41 mouse cellular contexts compared by ENCODE assay signal in genomic region chr6:129916996-129917395, GRCm38 (mm10). TPM values are rescaled to one million over a fixed set of nuclear protein-coding genes. Genes with fewer than 3 reads are reported as not detected.
"Had no signal": no experiment of that assay in that cellular context is flagged by ENCODE, and none has a peak within 500 bp of the region (broad histone marks: within the 10 kb centered on the region; RNA-seq: fewer than 3 reads in every experiment).

No protein-coding gene starts in this region.

- DNase-seq: gastrocnemius, adult 2 months; gastrocnemius, postnatal 14 days; gastrocnemius, postnatal 36 days; heart, adult 18-20 months; heart, postnatal 10 days; heart, postnatal 4 days; kidney, adult 18-20 months; kidney, adult 8-10 months; kidney, postnatal 10 days; kidney, postnatal 25 days; kidney, postnatal 4 days; layer of hippocampus, adult 9-11 months; layer of hippocampus, postnatal 36 days; left cerebral cortex, postnatal 4 days had no signal

- H3K27ac ChIP-seq: gastrocnemius, adult 2 months; heart, embryonic 10.5 days; hindbrain, embryonic 10.5 days; hindbrain, embryonic 12.5 days; hindbrain, embryonic 14.5 days; intestine, embryonic 15.5 days; layer of hippocampus, adult 2 months; limb, embryonic 13.5 days; limb, embryonic 15.5 days; liver, embryonic 12.5 days had no signal

- H3K4me2 ChIP-seq: heart, embryonic 12.5 days; hindbrain, embryonic 12.5 days; hindbrain, embryonic 14.5 days; intestine, embryonic 15.5 days; limb, embryonic 13.5 days; limb, embryonic 15.5 days; liver, embryonic 12.5 days had no signal

- H3K4me3 ChIP-seq: gastrocnemius, adult 2 months; heart, embryonic 10.5 days; heart, embryonic 12.5 days; hindbrain, embryonic 10.5 days; hindbrain, embryonic 12.5 days; intestine, embryonic 15.5 days; layer of hippocampus, adult 2 months; limb, embryonic 13.5 days; limb, embryonic 15.5 days; liver, embryonic 12.5 days had no signal

- H3K36me3 ChIP-seq: heart, embryonic 10.5 days; heart, embryonic 12.5 days; hindbrain, embryonic 10.5 days; hindbrain, embryonic 12.5 days; intestine, embryonic 15.5 days; limb, embryonic 13.5 days; limb, embryonic 15.5 days; liver, embryonic 12.5 days had no signal

- H3K9ac ChIP-seq: heart, embryonic 12.5 days; hindbrain, embryonic 12.5 days; hindbrain, embryonic 14.5 days; intestine, embryonic 15.5 days; limb, embryonic 13.5 days; limb, embryonic 15.5 days; liver, embryonic 12.5 days had no signal

- H3K4me1 ChIP-seq: heart, embryonic 10.5 days; heart, embryonic 12.5 days; hindbrain, embryonic 10.5 days; hindbrain, embryonic 12.5 days; intestine, embryonic 15.5 days; limb, embryonic 13.5 days; limb, embryonic 15.5 days; liver, embryonic 12.5 days had no signal

- H3K9me3 ChIP-seq: heart, embryonic 10.5 days; intestine, embryonic 15.5 days; limb, embryonic 15.5 days had no signal

- ATAC-seq: hindbrain, embryonic 16.5 days; inflammation-experienced regulatory T-cells, adult 6 months; intestine, embryonic 15.5 days; intestine, postnatal 0 days; liver, embryonic 12.5 days had no signal

- H3K27me3 ChIP-seq: heart, embryonic 12.5 days; hindbrain, embryonic 12.5 days; intestine, embryonic 15.5 days; limb, embryonic 13.5 days; limb, embryonic 15.5 days; liver, embryonic 12.5 days had no signal

RNA-seq across cellular contexts. Expression of gene Klra5, which starts 0.5 kb away (rescaled TPM):
- total RNA-seq: gastrocnemius, adult 2 months; gastrocnemius, postnatal 14 days; gastrocnemius, postnatal 36 days; heart, adult 18-20 months; heart, adult 8-10 months; heart, postnatal 10 days; heart, postnatal 25 days; heart, postnatal 4 days; layer of hippocampus, adult 2 months; layer of hippocampus, postnatal 14 days; layer of hippocampus, postnatal 36 days; left cerebral cortex, adult 18-20 months; left cerebral cortex, adult 8-10 months; left cerebral cortex, postnatal 10 days; left cerebral cortex, postnatal 25 days; left cerebral cortex, postnatal 4 days; liver, adult 2 months had no signal
- polyA plus RNA-seq: gonadal fat pad, adult 2 months; heart, embryonic 10.5 days; heart, embryonic 12.5 days; heart, embryonic 14.5 days; hindbrain, embryonic 10.5 days; hindbrain, embryonic 12.5 days; hindbrain, embryonic 14.5 days; hindbrain, embryonic 16.5 days; inflammation-experienced regulatory T-cells, adult 6 months; intestine, embryonic 15.5 days; kidney, embryonic 14.5 days; kidney, embryonic 16.5 days; limb, embryonic 11.5 days; limb, embryonic 13.5 days; limb, embryonic 15.5 days; liver, adult 2 months; liver, embryonic 12.5 days had no signal

RNA-seq across cellular contexts. Expression of gene Klra17, which starts 40.5 kb away (rescaled TPM):
- total RNA-seq: gastrocnemius, adult 2 months; gastrocnemius, postnatal 14 days; gastrocnemius, postnatal 36 days; heart, adult 18-20 months; heart, adult 8-10 months; heart, postnatal 10 days; heart, postnatal 25 days; heart, postnatal 4 days; layer of hippocampus, adult 2 months; layer of hippocampus, postnatal 14 days; layer of hippocampus, postnatal 36 days; left cerebral cortex, adult 18-20 months; left cerebral cortex, adult 8-10 months; left cerebral cortex, postnatal 10 days; left cerebral cortex, postnatal 25 days; left cerebral cortex, postnatal 4 days had no signal
- polyA plus RNA-seq: heart, embryonic 10.5 days; heart, embryonic 12.5 days; heart, embryonic 14.5 days; heart, embryonic 16.5 days; hindbrain, embryonic 10.5 days; hindbrain, embryonic 12.5 days; hindbrain, embryonic 14.5 days; hindbrain, embryonic 16.5 days; intestine, embryonic 15.5 days; intestine, postnatal 0 days; kidney, embryonic 14.5 days; kidney, embryonic 16.5 days; limb, embryonic 11.5 days; limb, embryonic 13.5 days; limb, embryonic 15.5 days; liver, adult 2 months; liver, embryonic 12.5 days had no signal

RNA-seq across cellular contexts. Expression of gene Gm17631, which starts 54.5 kb away (rescaled TPM):
- total RNA-seq: gastrocnemius, adult 2 months; gastrocnemius, postnatal 14 days; gastrocnemius, postnatal 36 days; heart, adult 18-20 months; heart, adult 8-10 months; heart, postnatal 10 days; heart, postnatal 25 days; heart, postnatal 4 days; layer of hippocampus, adult 2 months; layer of hippocampus, postnatal 14 days; layer of hippocampus, postnatal 36 days; left cerebral cortex, adult 18-20 months; left cerebral cortex, adult 8-10 months; left cerebral cortex, postnatal 10 days; left cerebral cortex, postnatal 25 days; left cerebral cortex, postnatal 4 days; liver, adult 2 months had no signal
- polyA plus RNA-seq: gonadal fat pad, adult 2 months; heart, embryonic 10.5 days; heart, embryonic 12.5 days; heart, embryonic 14.5 days; heart, embryonic 16.5 days; hindbrain, embryonic 10.5 days; hindbrain, embryonic 12.5 days; hindbrain, embryonic 14.5 days; hindbrain, embryonic 16.5 days; inflammation-experienced regulatory T-cells, adult 6 months; intestine, embryonic 15.5 days; intestine, postnatal 0 days; kidney, embryonic 14.5 days; kidney, embryonic 16.5 days; limb, embryonic 11.5 days; limb, embryonic 13.5 days; limb, embryonic 15.5 days; liver, adult 2 months; liver, embryonic 12.5 days had no signal
